Mouse (Mus musculus) ES-E14 (cell line): ENCODE data around the gene Tespa1. TPM values are rescaled to one million over a fixed set of nuclear protein-coding genes. Genes with fewer than 3 reads are reported as not detected.

ENCODE experiments used
- DNase-seq: peaks from one replicate; pipeline ENCODE4 v3.0.0-alpha.2; 2013; ENCODE audit warnings: low read depth, low spot score
- H3K27ac ChIP-seq: 2 replicates; pipeline ENCODE4 v1.5.1; 2012; ENCODE audit warnings: low read depth, mild to moderate bottlenecking, low read length, moderate library complexity, mixed read lengths; ENCODE audit not compliant: poor library complexity, insufficient read depth, severe bottlenecking
- H3K36me3 ChIP-seq: 2 replicates; pipeline ENCODE4 v1.6.1; 2012; ENCODE audit warnings: mild to moderate bottlenecking, low read length, moderate library complexity, mixed read lengths; ENCODE audit not compliant: control insufficient read depth, poor library complexity, insufficient read depth, severe bottlenecking
- H3K4me1 ChIP-seq, 2 experiments: fragments of 150-350 bp in 1 of 2; sonication (generic) in 1 of 2; 2 replicates each; pipeline ENCODE4 v1.6.1; 2012; ENCODE audit warnings: low read length in 2 of 2, mild to moderate bottlenecking in 1 of 2, mixed read lengths in 1 of 2; ENCODE audit not compliant: control insufficient read depth in 2 of 2, insufficient read depth in 2 of 2, poor library complexity in 1 of 2
- H3K4me3 ChIP-seq, 2 experiments: fragments of 150-350 bp in 1 of 2; sonication (generic) in 1 of 2; 2 replicates each; pipeline ENCODE4 v1.5.1; 2012; ENCODE audit warnings: low read length in 2 of 2, low read depth in 1 of 2, mild to moderate bottlenecking in 1 of 2, mixed read lengths in 1 of 2; ENCODE audit not compliant: insufficient read depth in 1 of 2, poor library complexity in 1 of 2, severe bottlenecking in 1 of 2
- H3K9ac ChIP-seq: 2 replicates; pipeline ENCODE4 v1.6.1; 2012; ENCODE audit warnings: low read depth, mild to moderate bottlenecking, low read length, mixed read lengths; ENCODE audit not compliant: poor library complexity, insufficient read depth, severe bottlenecking
- H3K9me3 ChIP-seq: fragments of 150-350 bp; sonication (generic); 2 replicates; pipeline ENCODE4 v1.6.1; 2012; ENCODE audit warnings: low read depth, mild to moderate bottlenecking, low read length; ENCODE audit not compliant: control insufficient read depth, insufficient read depth
- CHD2 ChIP-seq: IDR thresholded peaks from 2 replicates; pipeline ENCODE4 v1.6.1; 2014; ENCODE audit warnings: mild to moderate bottlenecking, low read depth, low read length, inconsistent platforms
- HCFC1 ChIP-seq: IDR thresholded peaks from 2 replicates; pipeline ENCODE4 v1.6.1; 2012; ENCODE audit warnings: low read length, inconsistent platforms, borderline replicate concordance; ENCODE audit not compliant: insufficient read depth
- MAFK ChIP-seq: IDR thresholded peaks from 2 replicates; pipeline ENCODE4 v1.6.1; 2014; ENCODE audit warnings: mild to moderate bottlenecking, low read depth, low read length, inconsistent platforms; ENCODE audit not compliant: insufficient read depth
- ZC3H11A ChIP-seq: IDR thresholded peaks from 2 replicates; pipeline ENCODE4 v1.6.1; 2012; ENCODE audit warnings: low read depth, mild to moderate bottlenecking, inconsistent platforms, low read length, borderline replicate concordance
- ZNF384 ChIP-seq: IDR thresholded peaks from 2 replicates; pipeline ENCODE4 v1.6.1; 2012; ENCODE audit warnings: low read depth, low read length, inconsistent platforms
- in situ Hi-C, 2 experiments: fragments of 600-800 bp; cut with MboI; formaldehyde crosslinking; loops; one replicate each; pipeline ENCODE4 v1.15.1; 2025; ENCODE audit warnings: low sequenced_read_pairs in 2 of 2, inconsistent platforms in 1 of 2; ENCODE audit not compliant: unreplicated experiment in 2 of 2
- total RNA-seq: library from RNA; depleted of rRNA; stranded (reverse); fragments of 300-350 nt; gene quantifications from 2 replicates; pipeline ENCODE4 v1.2.3, GENCODE M21; 2012; rRNA removed

The Tespa1 gene
- total RNA-seq = 0.45 TPM in 1 of 2 replicates, not detected in the other

GRCm38 (mm10) chr10:130322637-130323036, at the start of gene Tespa1:
TSS of gene Tespa1 (plus strand) at chr10:130322870.
- Histone ChIP-seq H3K36me3 (no peaks in the 10 kb centered on the region), H3K4me3 (no peak within 1 kb of the TSS), H3K9ac (no peak within 1 kb of the TSS), H3K9me3 (no peaks in the 10 kb centered on the region), H3K27ac (no peak within 1 kb of the TSS), H3K4me1 (no peaks in the 10 kb centered on the region)
- in situ Hi-C loops = no loop called here
- TF ChIP-seq CHD2 (no peak), ZC3H11A (no peak)
- no peak for DNase-seq

- TF ChIP-seq MAFK = no peak
- no peak for TF ChIP-seq HCFC1
- Histone ChIP-seq H3K36me3 (no peaks in the 10 kb centered on the region), H3K9ac (no peak overlapping the region), H3K9me3 (no peaks in the 10 kb centered on the region), H3K4me1 (no peaks in the 10 kb centered on the region), H3K27ac (no peak overlapping the region), H3K4me3 (no peak overlapping the region)
- no peak for DNase-seq
- in situ Hi-C loops = no loop called here
Observed at GRCm38 (mm10) chr10:130275759-130276158, 46.9 kb upstream of the Tespa1 start.

GRCm38 (mm10) chr10:130276496-130276895, 46.2 kb upstream of the Tespa1 start:
- in situ Hi-C loops = no loop called here
- Histone ChIP-seq H3K9me3 (no peaks in the 10 kb centered on the region), H3K4me1 (no peaks in the 10 kb centered on the region), H3K36me3 (no peaks in the 10 kb centered on the region), H3K27ac (no peak overlapping the region), H3K9ac (no peak overlapping the region), H3K4me3 (no peak overlapping the region)
- TF ChIP-seq ZNF384 (no peak), MAFK (no peak)
- DNase-seq = no peak

GRCm38 (mm10) chr10:130280066-130280465, 42.6 kb upstream of the Tespa1 start, which contains the start of gene Neurod4:
TSS of gene Neurod4 (minus strand) at chr10:130280240.
- no peak for TF ChIP-seq ZNF384
- TF ChIP-seq MAFK = no peak
- no peak for TF ChIP-seq HCFC1
- no peak for TF ChIP-seq CHD2
- no peak for TF ChIP-seq ZC3H11A
- no peak within 1 kb of the TSS for H3K27ac ChIP-seq
- no peak within 1 kb of the TSS for H3K9ac ChIP-seq
- no peaks in the 10 kb centered on the region for H3K4me1 ChIP-seq
- in situ Hi-C loops = no loop called here
- no peak within 1 kb of the TSS for H3K4me3 ChIP-seq
- H3K36me3 ChIP-seq = no peaks in the 10 kb centered on the region
- DNase-seq = peak; percentile 58
- no peaks in the 10 kb centered on the region for H3K9me3 ChIP-seq

GRCm38 (mm10) chr10:130281982-130282449, 40.7 kb upstream of the Tespa1 start:
- no peak overlapping the region for H3K9ac ChIP-seq
- no peaks in the 10 kb centered on the region for H3K4me1 ChIP-seq
- DNase-seq = no peak
- in situ Hi-C loops = no loop called here
- no peaks in the 10 kb centered on the region for H3K9me3 ChIP-seq
- H3K4me3 ChIP-seq = no peak overlapping the region
- no peaks in the 10 kb centered on the region for H3K36me3 ChIP-seq
- H3K27ac ChIP-seq = no peak overlapping the region
- TF ChIP-seq CHD2 (no peak), ZNF384 (no peak), MAFK (no peak), ZC3H11A (no peak), HCFC1 (no peak)
